Mouse (Mus musculus) cerebellum, adult 2 months (tissue): ENCODE measurements around the gene Lhb.
A peak's percentile ranks its signal among the peaks of the same experiment; 100 is the strongest.

ENCODE experiments used
- CTCF ChIP-seq: fragments of 200-500 bp; IDR thresholded peaks from 2 replicates; pipeline ENCODE4 v1.5.1; 2011; ENCODE audit warnings: low read depth, mild to moderate bottlenecking, control low read depth, low read length, moderate library complexity, borderline replicate concordance; ENCODE audit not compliant: insufficient read depth
- POLR2A ChIP-seq: fragments of 200-500 bp; IDR thresholded peaks from 2 replicates; pipeline ENCODE4 v1.6.1; 2011; ENCODE audit warnings: low read length, control low read depth, borderline replicate concordance; ENCODE audit not compliant: insufficient read depth

DNA sequence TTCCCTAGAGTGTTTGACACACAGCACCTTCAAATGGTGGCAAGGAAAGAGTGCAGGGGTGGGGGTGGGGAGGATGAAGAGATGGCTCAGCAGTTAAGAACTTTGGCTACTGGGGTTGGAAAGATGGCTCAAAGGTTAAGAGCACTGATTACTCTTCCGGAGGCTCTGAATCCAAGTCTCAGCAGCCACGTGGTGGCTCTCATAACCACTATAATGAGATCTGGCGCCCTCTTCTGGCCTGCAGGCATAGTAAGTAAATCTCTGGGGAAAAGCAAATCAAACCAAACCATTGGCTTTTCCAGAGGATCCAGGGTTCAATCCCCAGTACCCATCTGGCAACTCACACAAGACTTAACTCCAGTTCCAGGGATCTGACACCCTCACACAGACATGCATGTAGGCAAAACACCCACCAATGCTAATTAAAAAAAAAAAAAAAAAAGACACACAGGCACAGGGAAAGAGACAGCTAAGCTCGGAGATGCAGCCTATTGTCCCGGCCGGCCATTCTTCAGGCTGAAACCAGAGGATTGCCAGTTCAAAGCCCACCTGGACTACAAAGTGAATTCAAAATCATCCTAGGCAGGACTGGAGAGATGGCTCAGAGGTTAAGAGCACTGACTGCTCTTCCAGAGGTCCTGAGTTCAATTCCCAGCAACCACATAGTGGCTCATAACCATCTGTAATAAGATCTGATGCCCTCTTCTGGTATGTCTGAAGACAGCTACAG, 16.9 kb upstream of the Lhb start:
- TF ChIP-seq POLR2A (no peak), CTCF (peak; percentile 33; the same call in 1 of the 2 replicates)
